9 mouse cellular contexts compared by ENCODE assay signal in the genomic region with DNA sequence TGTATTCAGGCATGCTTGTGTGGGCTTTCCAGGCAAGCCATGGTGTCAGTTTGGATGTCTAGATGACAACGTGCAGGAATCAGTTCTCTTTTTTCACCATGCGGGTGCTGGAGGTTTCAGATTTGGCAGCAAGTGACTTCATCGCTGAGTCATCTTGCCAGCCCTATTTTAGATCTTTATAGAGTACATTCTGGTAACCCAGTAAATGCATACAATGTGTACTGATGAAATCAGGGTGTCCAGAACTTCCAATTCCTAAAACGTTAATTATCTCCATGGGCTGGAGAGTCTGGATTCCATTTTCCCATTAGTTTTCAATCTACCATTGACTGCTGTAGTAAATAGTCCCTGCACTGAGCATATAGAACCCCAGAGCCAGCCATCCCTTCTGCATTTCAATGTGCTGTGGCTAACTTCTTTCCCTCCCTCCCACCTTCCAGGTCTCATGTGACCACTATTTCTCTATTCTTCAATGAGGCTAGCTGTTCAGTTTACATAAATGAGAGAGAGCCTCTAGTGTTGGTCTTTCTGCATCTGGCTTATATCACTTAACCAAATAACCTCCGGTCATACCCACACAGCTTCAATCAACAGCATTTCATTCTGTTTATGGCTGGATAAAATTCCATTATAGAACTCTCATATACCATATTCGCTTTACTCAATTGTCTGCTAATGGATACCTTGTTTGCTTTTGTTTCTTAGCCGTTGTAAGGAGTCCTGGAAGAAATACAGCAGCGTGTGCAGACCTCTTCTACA.
DNase-seq lines count a peak whose midpoint lies in the region; ATAC-seq and TF ChIP-seq lines count a peak whose summit lies in the region.
"Had no signal": no experiment of that assay in that cellular context is flagged by ENCODE, and none has a peak within 500 bp of the region (broad histone marks: within the 10 kb centered on the region; RNA-seq: fewer than 3 reads in every experiment).

No protein-coding gene starts in this region.

- 70% methylated on average over 8 of the region's 8 CpGs for WGBS in hindbrain, embryonic 12.5 days
- 71% methylated on average over 8 of the region's 8 CpGs for WGBS in hindbrain, embryonic 10.5 days

- no peaks in the 10 kb centered on the region for H3K79me2 ChIP-seq in C2C12 (ENCODE audit: control insufficient read depth, insufficient read depth)

- H3K27ac ChIP-seq in hindbrain, embryonic 12.5 days = 0 out of 2 replicates have a peak overlapping the region, but pooled peaks have one; percentile 12
- no peak overlapping the region for H3K27ac ChIP-seq in hindbrain, embryonic 10.5 days
- H3K27ac ChIP-seq in left cerebral cortex, adult 2 months = peak overlapping the region; percentile 38
- H3K27ac ChIP-seq: liver, embryonic 13.5 days had no signal

- H3K27me3 ChIP-seq in hindbrain, embryonic 12.5 days = no peaks in the 10 kb centered on the region
- no peaks in the 10 kb centered on the region for H3K27me3 ChIP-seq in hindbrain, embryonic 10.5 days (ENCODE audit: insufficient read depth, poor library complexity, severe bottlenecking)
- no peaks in the 10 kb centered on the region for H3K27me3 ChIP-seq in C2C12 (ENCODE audit: control insufficient read depth, insufficient read depth, insufficient read length)
- H3K27me3 ChIP-seq: liver, embryonic 13.5 days had no signal

- H3K79me3 ChIP-seq in C2C12 (ENCODE audit: low read depth) = no peaks in the 10 kb centered on the region

- DNase-seq in hindbrain, embryonic 10.5 days (ENCODE audit: low spot score) = no peak
- peak; percentile 20 for DNase-seq in cerebellum, adult 9-11 months
- DNase-seq in left cerebral cortex, adult 2 months (ENCODE audit: extremely low spot score in 1 of 2, low spot score in 2 of 2) = peak; percentile 34 to 39
- DNase-seq in ovary, postnatal 36 days (ENCODE audit: low spot score) = no peak
- DNase-seq in kidney, adult 8-10 months = no peak
- DNase-seq in kidney, postnatal 25 days = no peak
- DNase-seq: liver, embryonic 13.5 days had no signal

- no peaks in the 10 kb centered on the region for H3K36me3 ChIP-seq in hindbrain, embryonic 12.5 days
- H3K36me3 ChIP-seq in hindbrain, embryonic 10.5 days = no peaks in the 10 kb centered on the region
- no peaks in the 10 kb centered on the region for H3K36me3 ChIP-seq in C2C12 (ENCODE audit: control insufficient read depth, insufficient read depth)
- H3K36me3 ChIP-seq: liver, embryonic 13.5 days had no signal

- no peak overlapping the region for H3K4me2 ChIP-seq in hindbrain, embryonic 12.5 days (replicated peaks)
- H3K4me2 ChIP-seq: liver, embryonic 13.5 days had no signal

- H3ac ChIP-seq in C2C12 (ENCODE audit: control insufficient read depth, insufficient read length, low read depth) = no peak overlapping the region

- H3K9ac ChIP-seq in hindbrain, embryonic 12.5 days = no peak overlapping the region
- H3K9ac ChIP-seq: liver, embryonic 13.5 days had no signal

- TF ChIP-seq CTCF in C2C12 (IDR thresholded peaks at IDR 0.05; ENCODE audit: control insufficient read depth, insufficient read depth, insufficient read length) = no peak
- no peak for TF ChIP-seq CTCF in left cerebral cortex, adult 2 months (IDR thresholded peaks at IDR 0.05)

- no peak overlapping the region for H3K4me3 ChIP-seq in hindbrain, embryonic 12.5 days
- no peak overlapping the region for H3K4me3 ChIP-seq in hindbrain, embryonic 10.5 days
- no peak overlapping the region for H3K4me3 ChIP-seq in C2C12 (ENCODE audit: insufficient read depth, poor library complexity, severe bottlenecking)
- H3K4me3 ChIP-seq in left cerebral cortex, adult 2 months = no peak overlapping the region
- H3K4me3 ChIP-seq: liver, embryonic 13.5 days had no signal

- intact Hi-C loops in left cerebral cortex, adult 2 months (cut with DNase I) = loop anchor here (5.0 kb wide), 1 partner anchor 148 kb away; no protein-coding TSS in a partner anchor

- H3K9me3 ChIP-seq in hindbrain, embryonic 12.5 days (replicated peaks) = no peaks in the 10 kb centered on the region
- no peaks in the 10 kb centered on the region for H3K9me3 ChIP-seq in hindbrain, embryonic 10.5 days
- H3K9me3 ChIP-seq: liver, embryonic 13.5 days had no signal

- peaks cover 16% of the 10 kb centered on the region; the same call in 1 of the 2 replicates for H3K4me1 ChIP-seq in hindbrain, embryonic 12.5 days
- peaks cover 4% of the 10 kb centered on the region; the same call in 1 of the 2 replicates for H3K4me1 ChIP-seq in hindbrain, embryonic 10.5 days (replicated peaks)
- H3K4me1 ChIP-seq: liver, embryonic 13.5 days had no signal

- no peak for ATAC-seq in hindbrain, embryonic 12.5 days (ENCODE audit: low FRiP score)

TF ChIP-seq in C2C12, 6 proteins besides CTCF, POLR2A, EP300 and RAD21:
- TF ChIP-seq MYOD1 (IDR thresholded peaks at IDR 0.05; ENCODE audit: control insufficient read depth, insufficient read length, low read depth) (no peak), FOSL1 (IDR thresholded peaks at IDR 0.05; ENCODE audit: insufficient read depth, low read length, poor library complexity, severe bottlenecking) (peak; percentile 22), MYOG (IDR thresholded peaks at IDR 0.05; ENCODE audit: control insufficient read depth, extremely low read depth, insufficient read length) (no peak)

Comparison
In these comparisons a context has a peak if more than half of its experiments do, and no peak if none do; other contexts are left out.
1. DNase-seq: peak in cerebellum, adult 9-11 months (single experiment) and left cerebral cortex, adult 2 months (2 of 2); none in hindbrain, embryonic 10.5 days (single experiment), ovary, postnatal 36 days (single experiment), kidney, adult 8-10 months (0 of 2) and kidney, postnatal 25 days (0 of 2).